Mouse (Mus musculus): ENCODE data around the gene 1810049J17Rik.

DNA sequence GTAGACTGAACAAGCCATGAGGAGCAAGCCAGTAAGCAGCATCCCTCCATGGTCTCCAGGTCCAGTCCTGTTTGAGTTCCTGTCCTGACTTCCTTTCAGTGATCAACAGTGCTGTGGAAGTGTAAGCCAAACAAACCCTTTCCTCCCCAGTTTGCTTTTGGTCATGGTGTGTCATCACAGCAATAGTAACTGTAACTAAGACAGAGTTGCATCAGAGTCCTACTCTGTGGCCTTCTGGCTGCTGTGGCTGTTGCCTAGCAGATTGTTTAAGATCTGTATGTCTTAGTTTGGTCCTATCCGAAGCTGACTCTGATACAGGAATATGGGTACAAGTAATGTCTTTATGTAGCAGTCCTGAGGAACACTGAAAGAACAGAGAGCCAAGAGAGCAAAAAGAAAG, 41.9 kb downstream of the 1810049J17Rik start:
- TF ChIP-seq POLR2A (IDR thresholded peaks at IDR 0.05; ENCODE audit: insufficient read depth, low read depth, low read length) (no peak), CTCF (IDR thresholded peaks at IDR 0.05; ENCODE audit: insufficient read depth, low read depth, low read length) (no peak)
